10 mouse cellular contexts compared by ENCODE assay signal in the genomic region with DNA sequence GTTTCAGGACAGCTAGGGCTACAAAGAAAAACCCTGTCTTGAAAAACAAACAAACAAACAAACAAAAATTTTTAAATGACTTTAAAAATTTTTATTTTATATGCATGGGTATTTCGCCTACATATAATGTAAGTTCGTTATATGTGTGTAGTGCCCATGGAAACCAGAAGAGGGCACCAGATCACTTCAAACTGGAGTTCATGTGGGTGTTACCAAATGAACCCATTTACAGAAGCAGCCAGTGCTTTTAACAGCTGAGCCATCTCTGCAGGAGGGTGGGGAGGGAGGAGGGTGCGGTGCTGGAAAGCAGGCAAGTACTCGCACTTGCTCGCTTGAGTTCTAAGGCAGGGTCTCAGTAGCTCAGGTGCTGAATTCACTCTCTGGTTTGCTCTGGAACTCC. TPM values are rescaled to one million over a fixed set of nuclear protein-coding genes. Genes with fewer than 3 reads are reported as not detected.
DNase-seq lines count a peak whose midpoint lies in the region; TF ChIP-seq lines count a peak whose summit lies in the region.
"Had no signal": no experiment of that assay in that cellular context is flagged by ENCODE, and none has a peak within 500 bp of the region (broad histone marks: within the 10 kb centered on the region; RNA-seq: fewer than 3 reads in every experiment).

No protein-coding gene starts in this region.

- no peak for DNase-seq in cerebellum, adult 2 months
- DNase-seq in cerebellum, postnatal 4 days (ENCODE audit: low spot score in 2 of 2) = no peak
- peak; percentile 42 for DNase-seq in layer of hippocampus, adult 9-10 months (ENCODE audit: low spot score)
- DNase-seq in layer of hippocampus, postnatal 36 days = no peak
- DNase-seq in NIH3T3 (ENCODE audit: low read depth) = peak; percentile 72
- peak; percentile 53 for DNase-seq in kidney, postnatal 14 days
- peak; percentile 15 for DNase-seq in retina, adult 2 months (ENCODE audit: low read depth, low spot score)
- no peak for DNase-seq in ovary, adult 18-20 months (ENCODE audit: low spot score)

- TF ChIP-seq POLR2A in cerebellum, adult 2 months (IDR thresholded peaks at IDR 0.05; ENCODE audit: borderline replicate concordance, insufficient read depth, low read length) = no peak

- no peak overlapping the region for H3K27ac ChIP-seq in cerebellum, adult 2 months (ENCODE audit: insufficient read depth, low read length)
- H3K27ac ChIP-seq: heart, embryonic 13.5 days had no signal

- no peaks in the 10 kb centered on the region for H3K4me1 ChIP-seq in cerebellum, adult 2 months (ENCODE audit: control insufficient read depth, insufficient read depth, low read length)
- H3K4me1 ChIP-seq: heart, embryonic 13.5 days had no signal

- 58% methylated on average over 5 of the region's 5 CpGs for WGBS in cerebellum, adult 2 months

- no peak overlapping the region for H3K4me3 ChIP-seq in cerebellum, adult 2 months (replicated peaks; ENCODE audit: insufficient read depth, low read depth, low read length)
- H3K4me3 ChIP-seq: heart, embryonic 13.5 days had no signal

- no peaks in the 10 kb centered on the region for H3K27me3 ChIP-seq in cerebellum, adult 2 months (ENCODE audit: control insufficient read depth, insufficient read depth, low read length)
- H3K27me3 ChIP-seq: heart, embryonic 13.5 days; Patski had no signal

- peak; percentile 17; the same call in 1 of the 2 replicates for TF ChIP-seq CTCF in cerebellum, adult 2 months (IDR thresholded peaks at IDR 0.05; ENCODE audit: borderline replicate concordance, insufficient read depth, low read depth, low read length)

RNA-seq across cellular contexts. Expression of gene Rpl12, which starts 21.9 kb away (rescaled TPM):
- polyA plus RNA-seq in cerebellum, adult 2 months (2012; rRNA removed) = 257 and 289 TPM in 2 replicates
- 100 to 1,000 TPM; 110 to 112 TPM for total RNA-seq in layer of hippocampus, postnatal 36 days (2021)

RNA-seq across cellular contexts. Expression of gene Lrsam1, which starts 22.0 kb away (rescaled TPM):
- polyA plus RNA-seq in cerebellum, adult 2 months (2012; rRNA removed) = 32.8 and 36.7 TPM in 2 replicates
- 10 to 100 TPM; 32.4 to 34.7 TPM for total RNA-seq in layer of hippocampus, postnatal 36 days (2021)

RNA-seq across cellular contexts. Expression of gene Slc2a8, which starts 42.5 kb away (rescaled TPM):
- 51.3 and 55.0 TPM in 2 replicates for polyA plus RNA-seq in cerebellum, adult 2 months (2012; rRNA removed)
- total RNA-seq in layer of hippocampus, postnatal 36 days (2021) = 10 to 100 TPM; 18.4 to 18.9 TPM

Comparison
In these comparisons a context has a peak if more than half of its experiments do, and no peak if none do; other contexts are left out.
1. DNase-seq: peak in layer of hippocampus, adult 9-10 months (single experiment), NIH3T3 (single experiment), kidney, postnatal 14 days (single experiment) and retina, adult 2 months (single experiment); none in cerebellum, adult 2 months (0 of 2), cerebellum, postnatal 4 days (0 of 2), layer of hippocampus, postnatal 36 days (0 of 2) and ovary, adult 18-20 months (single experiment).